Mouse (Mus musculus) heart, embryonic 11.5 days (tissue): ENCODE results near the gene Rufy3. TPM values are rescaled to one million over a fixed set of nuclear protein-coding genes. Genes with fewer than 3 reads are reported as not detected.

Experiments used
- ATAC-seq: fragments of 200-750 bp; cut with Nextera tagmentation; replicated peaks from 2 replicates; pipeline ENCODE4 v1.8.0; 2017; ENCODE audit warnings: moderate library complexity; ENCODE audit not compliant: insufficient number of reproducible peaks, low FRiP score, low TSS enrichment
- H3K27ac ChIP-seq: fragments of 300-500 bp; sonication (generic); 2 replicates; pipeline ENCODE4 v1.5.1; 2014; ENCODE audit warnings: mild to moderate bottlenecking, low read depth, low read length
- H3K27me3 ChIP-seq: fragments of 300-500 bp; sonication (generic); 2 replicates; pipeline ENCODE4 v1.6.1; 2014; ENCODE audit warnings: mild to moderate bottlenecking, low read length, mixed read lengths; ENCODE audit not compliant: control insufficient read depth, insufficient read depth
- H3K36me3 ChIP-seq: fragments of 300-500 bp; sonication (generic); 2 replicates; pipeline ENCODE4 v1.6.1; 2014; ENCODE audit warnings: mild to moderate bottlenecking, low read length, moderate library complexity, mixed read lengths; ENCODE audit not compliant: control insufficient read depth, insufficient read depth
- H3K4me1 ChIP-seq: fragments of 300-500 bp; sonication (generic); 2 replicates; pipeline ENCODE4 v1.6.1; 2014; ENCODE audit warnings: low read length; ENCODE audit not compliant: control insufficient read depth, insufficient read depth
- H3K4me2 ChIP-seq: fragments of 300-500 bp; sonication (generic); 2 replicates; pipeline ENCODE4 v1.6.1; 2014; ENCODE audit warnings: mild to moderate bottlenecking, moderate library complexity
- H3K4me3 ChIP-seq: fragments of 300-500 bp; sonication (generic); 2 replicates; pipeline ENCODE4 v1.5.1; 2014; ENCODE audit warnings: low read depth, low read length
- H3K9ac ChIP-seq: fragments of 300-500 bp; sonication (generic); 2 replicates; pipeline ENCODE4 v1.6.1; 2014; ENCODE audit warnings: mild to moderate bottlenecking, low read depth, low read length, moderate library complexity
- H3K9me3 ChIP-seq: fragments of 300-500 bp; sonication (generic); replicated peaks from 2 replicates; pipeline ENCODE4 v1.6.1; 2016; ENCODE audit warnings: low read length; ENCODE audit not compliant: control insufficient read depth
- WGBS: fragments of 180-500 bp; shearing (Covaris S2); extraction: QIAGEN DNeasy Blood & Tissue Kit; methylation state at CpG from one replicate; pipeline ENCODE4 v1.1.7; 2014; ENCODE audit not compliant: insufficient replicate concordance; 5-methylcytosine and 5-hydroxymethylcytosine counted together
- polyA plus RNA-seq: library from polyadenylated mRNA; unstranded; fragments of >200 nt; fragmentation: Nextera tagmentation; extraction: Ambion mirVana; gene quantifications from 2 replicates; pipeline ENCODE4 v1.2.1, GENCODE M21; 2014

Gene Rufy3
- polyA plus RNA-seq, 1 experiment from 2014 or later: 15.0 TPM

DNA sequence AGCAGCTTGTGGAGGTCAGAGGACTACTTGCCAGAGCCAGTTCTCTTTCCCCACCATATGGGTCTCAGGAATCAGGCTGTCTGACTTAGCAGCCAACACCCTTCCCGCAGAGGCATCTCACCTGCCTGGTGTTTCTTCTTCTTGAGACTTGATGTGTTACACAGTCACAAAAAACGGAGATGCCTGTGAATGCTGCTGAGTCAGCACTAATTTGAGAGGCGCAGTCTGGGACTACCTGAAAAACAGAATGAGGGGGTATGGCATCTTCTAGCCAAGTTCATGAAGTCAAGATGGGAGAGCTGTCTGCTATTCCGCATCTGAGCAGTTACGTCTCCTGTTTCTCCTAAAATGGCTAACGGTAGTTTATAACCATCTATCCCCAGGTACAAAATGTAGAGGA lies 115.7 kb downstream of the Rufy3 start:
- Histone ChIP-seq H3K36me3 (no peaks in the 10 kb centered on the region), H3K4me2 (no peak overlapping the region), H3K9me3 (no peaks in the 10 kb centered on the region), H3K27ac (no peak overlapping the region), H3K4me3 (no peak overlapping the region), H3K27me3 (no peaks in the 10 kb centered on the region), H3K9ac (no peak overlapping the region), H3K4me1 (no peaks in the 10 kb centered on the region)
- ATAC-seq: no peak
- 84% methylated on average over 6 of the region's 6 CpGs for WGBS

DNA sequence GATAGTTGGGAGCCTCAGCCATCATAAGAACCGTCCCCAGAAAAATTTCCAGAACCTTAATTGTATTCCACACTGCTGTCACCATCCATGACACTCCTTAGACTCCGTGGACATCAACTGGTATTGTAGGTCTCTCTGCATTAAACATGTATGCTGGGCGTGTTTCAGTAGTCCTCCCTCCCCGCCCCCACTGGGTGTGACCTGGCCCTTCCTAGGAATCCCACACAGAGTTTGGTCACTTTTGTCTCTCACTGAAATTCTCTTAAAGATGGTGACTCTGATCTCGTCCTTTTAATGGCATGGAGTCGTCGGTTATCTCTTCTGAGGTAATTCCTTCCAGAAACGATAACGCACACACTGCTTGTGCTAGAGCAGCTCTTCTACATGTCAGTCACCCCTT lies 118.9 kb downstream of the Rufy3 start:
- WGBS: 64% methylated on average over 9 of the region's 9 CpGs
- no peak overlapping the region for H3K4me2 ChIP-seq

DNA sequence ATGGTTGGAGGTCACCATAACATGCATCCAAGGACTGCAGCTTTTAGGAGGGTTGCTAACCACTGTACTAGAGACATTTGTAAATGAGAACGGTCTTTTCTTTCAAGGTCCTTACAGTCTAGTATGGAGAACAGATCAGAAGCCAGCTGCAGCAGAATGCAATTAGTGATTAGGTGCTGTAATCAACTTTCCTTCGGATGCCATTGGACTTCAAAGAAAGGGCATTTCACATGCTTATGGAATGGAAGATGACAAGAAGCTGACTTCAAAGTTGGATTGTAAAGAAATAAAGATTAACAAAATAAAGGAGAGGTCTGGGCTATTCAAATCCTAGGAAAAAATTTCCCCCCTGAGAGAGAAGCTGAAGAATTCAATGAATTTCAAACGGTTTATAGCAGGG lies 119.4 kb downstream of the Rufy3 start:
- Histone ChIP-seq H3K4me3 (no peak overlapping the region), H3K4me2 (no peak overlapping the region), H3K4me1 (no peaks in the 10 kb centered on the region), H3K27ac (no peak overlapping the region), H3K9me3 (no peaks in the 10 kb centered on the region), H3K27me3 (0 out of 2 replicates have a peak, but pooled peaks cover 2% of the 10 kb centered on the region), H3K36me3 (no peaks in the 10 kb centered on the region), H3K9ac (no peak overlapping the region)
- no peak for ATAC-seq
- 28% methylated on average over 3 of the region's 3 CpGs for WGBS

More for the DNA sequence above, 118.9 kb downstream of the Rufy3 start:
- no peak overlapping the region for H3K9ac ChIP-seq
- no peak overlapping the region for H3K27ac ChIP-seq
- H3K27me3 ChIP-seq: 0 out of 2 replicates have a peak, but pooled peaks cover 2% of the 10 kb centered on the region
- H3K4me3 ChIP-seq: no peak overlapping the region
- no peaks in the 10 kb centered on the region for H3K4me1 ChIP-seq
- H3K36me3 ChIP-seq: no peaks in the 10 kb centered on the region
- H3K9me3 ChIP-seq: no peaks in the 10 kb centered on the region
- ATAC-seq: no peak

DNA sequence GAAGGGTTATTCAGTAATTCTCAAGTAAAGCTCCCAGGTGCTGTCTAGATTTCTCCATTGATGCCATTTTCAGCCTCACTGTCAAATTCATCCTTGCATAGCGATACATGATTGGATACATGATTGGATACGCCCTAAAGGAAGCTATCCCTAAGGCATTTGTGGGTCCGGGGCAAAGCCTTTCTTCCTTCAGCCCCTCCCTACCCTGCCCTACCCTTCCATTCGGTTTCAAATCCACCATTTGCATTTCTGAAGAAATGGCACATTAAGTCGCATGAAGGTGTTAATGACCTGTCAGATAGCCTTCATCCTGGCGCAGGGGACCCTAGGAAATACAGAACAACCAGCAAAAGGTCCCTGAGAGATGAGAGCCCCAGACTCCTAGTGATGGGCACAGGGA lies 120.5 kb downstream of the Rufy3 start:
- Histone ChIP-seq H3K4me3 (no peak overlapping the region), H3K27ac (no peak overlapping the region), H3K36me3 (no peaks in the 10 kb centered on the region), H3K4me1 (no peaks in the 10 kb centered on the region), H3K9ac (no peak overlapping the region), H3K9me3 (no peaks in the 10 kb centered on the region), H3K4me2 (no peak overlapping the region), H3K27me3 (0 out of 2 replicates have a peak, but pooled peaks cover 2% of the 10 kb centered on the region)
- no peak for ATAC-seq
- 10% methylated on average over 6 of the region's 6 CpGs for WGBS

DNA sequence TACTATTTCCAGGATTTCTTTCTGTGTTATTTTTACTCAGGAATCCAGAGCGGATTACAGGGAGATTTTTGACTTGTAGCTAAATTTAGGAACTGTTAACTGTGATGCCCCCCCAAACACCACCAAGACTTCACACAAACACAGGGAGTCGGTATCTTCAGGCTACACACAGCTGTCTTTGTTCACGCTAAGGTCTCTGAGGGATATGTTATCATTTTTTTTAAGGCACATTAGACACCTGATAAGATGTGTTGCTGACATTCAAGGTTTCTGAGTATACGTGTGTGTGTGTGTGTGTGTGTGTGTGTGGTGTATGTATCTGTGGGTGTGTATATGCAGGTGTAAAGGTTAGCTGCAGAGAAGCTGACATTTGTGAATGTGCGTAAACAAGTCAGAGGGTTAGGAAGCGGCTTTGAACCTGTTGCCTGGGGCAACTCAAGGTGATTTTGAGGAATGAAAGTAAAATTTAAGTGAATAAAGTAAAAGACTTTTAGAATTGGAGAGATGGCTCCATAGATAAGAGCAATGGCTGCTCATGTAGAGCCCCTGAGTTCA lies 121.0 kb downstream of the Rufy3 start:
- Histone ChIP-seq H3K4me2 (no peak overlapping the region), H3K36me3 (no peaks in the 10 kb centered on the region), H3K4me1 (no peaks in the 10 kb centered on the region), H3K9ac (no peak overlapping the region), H3K27ac (no peak overlapping the region), H3K9me3 (no peaks in the 10 kb centered on the region), H3K4me3 (no peak overlapping the region), H3K27me3 (0 out of 2 replicates have a peak, but pooled peaks cover 2% of the 10 kb centered on the region)
- ATAC-seq: no peak
- WGBS: 40% methylated on average over 6 of the region's 6 CpGs

DNA sequence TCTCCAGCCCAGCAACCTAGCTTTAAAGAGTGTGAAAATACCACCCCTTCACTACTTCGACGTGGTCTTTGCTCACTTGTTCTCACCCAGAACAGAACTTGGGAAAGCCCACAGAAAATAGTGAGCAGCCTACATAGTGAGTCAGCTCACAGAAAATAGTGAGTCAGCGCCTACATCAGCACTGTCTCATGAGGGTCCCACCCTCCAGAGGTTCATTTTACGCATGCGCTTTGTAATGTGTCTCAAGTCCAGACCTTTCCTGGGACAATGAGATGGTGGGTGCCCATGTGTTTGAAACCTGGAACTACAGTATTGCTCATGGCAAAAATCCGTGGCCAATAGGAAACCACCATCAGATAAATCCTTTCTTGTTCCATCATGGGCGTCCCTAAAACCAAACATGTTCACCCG lies 123.2 kb downstream of the Rufy3 start:
- Histone ChIP-seq H3K36me3 (no peaks in the 10 kb centered on the region), H3K27me3 (0 out of 2 replicates have a peak, but pooled peaks cover 2% of the 10 kb centered on the region), H3K4me2 (no peak overlapping the region), H3K9me3 (no peaks in the 10 kb centered on the region), H3K27ac (no peak overlapping the region), H3K4me3 (no peak overlapping the region), H3K4me1 (no peaks in the 10 kb centered on the region), H3K9ac (no peak overlapping the region)
- ATAC-seq: no peak
- 74% methylated on average over 8 of the region's 8 CpGs for WGBS

DNA sequence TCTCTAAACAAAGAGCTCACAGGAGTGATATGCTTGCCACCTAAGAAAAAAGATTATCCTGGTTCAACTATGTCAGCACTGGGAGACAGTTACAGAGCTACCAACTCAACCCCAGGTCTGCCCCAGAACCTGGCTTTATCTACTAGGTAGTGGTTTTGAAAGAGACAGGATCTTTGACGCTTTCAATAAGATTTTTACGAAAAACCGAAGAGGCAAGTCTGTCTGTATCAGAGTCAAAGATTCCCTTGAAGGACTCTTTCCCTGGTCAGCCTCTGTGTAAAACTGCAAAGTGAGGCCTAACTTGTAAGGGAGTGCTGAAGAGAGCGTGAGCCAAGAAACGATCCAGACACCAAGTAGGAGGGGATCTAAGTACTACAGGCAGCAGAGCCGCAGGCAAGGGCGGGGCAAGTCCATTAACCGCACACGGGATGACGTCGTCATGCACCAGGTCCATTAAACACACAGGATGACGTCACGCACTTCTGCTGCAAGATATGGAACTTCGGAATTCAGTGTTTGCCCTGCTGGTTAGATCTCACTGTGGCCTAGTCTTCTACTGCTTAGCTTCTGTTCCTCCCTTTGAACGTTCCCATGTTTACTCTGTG lies 123.8 kb downstream of the Rufy3 start:
- Histone ChIP-seq H3K9me3 (no peaks in the 10 kb centered on the region), H3K36me3 (no peaks in the 10 kb centered on the region), H3K4me2 (no peak overlapping the region), H3K27ac (no peak overlapping the region), H3K4me3 (no peak overlapping the region), H3K9ac (no peak overlapping the region), H3K4me1 (no peaks in the 10 kb centered on the region), H3K27me3 (0 out of 2 replicates have a peak, but pooled peaks cover 2% of the 10 kb centered on the region)
- 68% methylated on average over 15 of the region's 15 CpGs for WGBS
- ATAC-seq: no peak

DNA sequence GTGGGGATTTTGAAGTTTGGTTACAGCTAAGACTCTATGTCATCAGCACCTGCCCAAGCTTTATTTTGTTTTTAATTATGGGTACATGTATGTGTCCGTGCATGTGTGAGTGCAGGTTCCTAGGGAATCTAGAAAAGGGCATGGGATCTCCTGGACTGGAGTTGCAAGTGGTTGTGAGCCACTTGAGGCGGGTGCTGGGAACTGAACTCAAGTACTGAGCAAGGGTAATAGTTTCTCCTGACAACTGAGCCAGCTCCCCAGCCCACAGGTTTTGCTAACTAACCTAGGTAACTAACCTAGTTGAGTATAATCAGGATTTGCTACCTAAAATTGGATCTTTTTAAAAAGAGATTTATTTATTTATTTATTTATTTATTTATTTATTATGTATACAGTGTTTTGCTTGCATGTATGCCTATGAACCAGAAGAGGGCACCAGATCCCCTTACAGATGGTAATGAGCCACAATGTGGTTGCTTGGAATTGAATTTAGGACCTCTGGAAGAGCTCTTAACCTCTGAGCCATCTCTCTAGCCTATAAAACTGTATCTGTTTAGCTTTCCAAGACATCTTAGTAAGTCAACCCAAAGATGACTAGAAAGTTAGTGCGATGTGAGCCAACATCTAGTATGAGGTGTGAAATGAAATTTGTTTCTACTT lies 124.6 kb downstream of the Rufy3 start:
- Histone ChIP-seq H3K27me3 (0 out of 2 replicates have a peak, but pooled peaks cover 2% of the 10 kb centered on the region), H3K36me3 (no peaks in the 10 kb centered on the region), H3K4me3 (no peak overlapping the region), H3K27ac (no peak overlapping the region), H3K4me2 (no peak overlapping the region), H3K9me3 (no peaks in the 10 kb centered on the region), H3K9ac (no peak overlapping the region), H3K4me1 (no peaks in the 10 kb centered on the region)
- ATAC-seq: no peak
- 68% methylated on average over 3 of the region's 3 CpGs for WGBS
